Mouse (Mus musculus): ENCODE data around the gene Abca5. TPM values are rescaled to one million over a fixed set of nuclear protein-coding genes. Genes with fewer than 3 reads are reported as not detected.

The Abca5 gene
- 5.8 TPM for polyA plus RNA-seq (2014; fragmentation: Illumina TruSeq; extraction: RNeasy Lipid Tissue Mini Kit (QIAGEN cat#74804); ENCODE audit: low read depth, low replicate concordance)

GRCm38 (mm10) chr11:110337289-110338245 lies at the start of gene Abca5:
Gene Abca5, minus strand, starts transcription at chr11:110337716.

DNA sequence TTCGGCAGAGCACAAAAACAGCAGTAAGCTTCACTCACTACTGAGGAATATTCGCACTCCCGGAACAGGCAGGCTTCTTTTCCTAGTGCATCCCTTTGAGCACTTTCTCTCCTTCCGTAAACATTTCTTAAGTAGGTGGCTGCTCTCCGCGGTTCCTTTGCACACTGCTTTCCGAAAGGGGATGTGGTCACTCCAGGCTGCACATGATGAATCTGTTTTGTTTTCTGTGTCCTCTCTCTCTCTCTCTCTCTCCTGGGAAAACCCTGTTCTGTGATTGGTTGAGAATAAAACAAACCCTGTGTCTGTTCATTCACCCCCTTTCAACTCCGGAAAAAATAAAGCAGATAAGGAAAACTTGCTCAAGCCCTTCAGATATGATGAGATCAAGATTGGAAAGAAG lies 86.0 kb downstream of the Abca5 start, which contains the start of gene Abca6:
Gene Abca6, minus strand, starts transcription at position 243 of the 400 bp plus-strand sequence.

Other genes starting within 250 kb of the Abca5 start
- gene Abca8a, start 241.7 kb downstream of the Abca5 start, polyA plus RNA-seq (2014; fragmentation: Illumina TruSeq; extraction: RNeasy Lipid Tissue Mini Kit (QIAGEN cat#74804); ENCODE audit: low read depth, low replicate concordance), result 20.4 TPM
- 9.5 TPM for gene Abca9, start 169.5 kb downstream of the Abca5 start, polyA plus RNA-seq (2014; fragmentation: Illumina TruSeq; extraction: RNeasy Lipid Tissue Mini Kit (QIAGEN cat#74804); ENCODE audit: low read depth, low replicate concordance)
- gene Abca6, start 85.9 kb downstream of the Abca5 start, polyA plus RNA-seq (2014; fragmentation: Illumina TruSeq; extraction: RNeasy Lipid Tissue Mini Kit (QIAGEN cat#74804); ENCODE audit: low read depth, low replicate concordance), result 2.1 TPM
- gene Map2k6, start 61.4 kb upstream of the Abca5 start, polyA plus RNA-seq (2014; fragmentation: Illumina TruSeq; extraction: RNeasy Lipid Tissue Mini Kit (QIAGEN cat#74804); ENCODE audit: low read depth, low replicate concordance), result 28.6 TPM

Measured in sigmoid colon, adult 10 weeks (tissue).